Mouse (Mus musculus) bone marrow macrophage, adult 2 months (primary cell): ENCODE results near the gene Scpep1.

Experiments used
- CTCF ChIP-seq: IDR thresholded peaks from 2 replicates; pipeline ENCODE4 v1.5.1; 2012; ENCODE audit warnings: low read depth, mild to moderate bottlenecking, low read length, moderate library complexity
- POLR2A ChIP-seq: IDR thresholded peaks from 2 replicates; pipeline ENCODE4 v1.6.1; 2012; ENCODE audit warnings: mild to moderate bottlenecking, low read depth, low read length, borderline replicate concordance

DNA sequence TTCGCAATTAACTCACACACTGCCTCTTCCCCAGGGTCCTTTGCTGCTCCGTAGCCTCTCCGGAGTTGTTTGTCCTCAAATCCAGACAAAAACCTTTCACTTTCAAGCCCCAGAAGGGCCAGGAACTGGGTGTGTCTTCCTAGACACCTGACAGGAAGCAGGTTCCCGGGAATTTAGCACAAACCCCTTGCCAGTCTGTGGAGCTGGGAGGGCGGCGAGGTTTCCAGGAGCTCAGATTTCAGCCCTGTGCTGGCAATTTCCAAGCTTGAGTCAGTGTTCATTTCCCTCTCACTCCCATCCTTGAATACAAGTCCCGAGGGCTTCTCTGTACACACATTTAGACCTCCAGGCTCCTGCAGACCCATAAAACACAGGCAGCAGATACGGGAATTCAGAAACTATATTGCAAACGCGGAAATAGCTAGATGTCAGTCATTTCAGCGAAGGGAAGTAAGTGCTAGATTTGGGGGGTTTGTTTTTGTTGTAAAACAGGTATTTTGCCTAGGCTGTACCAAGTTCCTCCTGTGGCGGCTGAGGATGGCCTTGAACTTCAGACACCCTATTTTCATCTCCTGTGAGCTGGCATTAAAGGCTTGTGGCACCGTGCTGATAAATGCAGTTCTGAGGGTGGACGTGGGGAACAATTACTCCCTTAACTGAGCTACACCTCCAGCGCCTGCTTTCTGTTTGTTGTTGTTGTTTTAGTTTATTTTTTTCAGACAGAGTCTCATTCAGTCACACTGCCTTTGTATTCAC, 57.5 kb downstream of the Scpep1 start:
- TF ChIP-seq CTCF (no peak), POLR2A (no peak)
